Mouse (Mus musculus): Measurements from ENCODE around the gene Tmem50b. TPM values are rescaled to one million over a fixed set of nuclear protein-coding genes. Genes with fewer than 3 reads are reported as not detected.
"Not testable (repeated sequence)": the region's sequence is repeated elsewhere in the genome, so short reads cannot be mapped to it uniquely, and the experiment has no call there.

Tmem50b gene
- polyA plus RNA-seq (2016; fragmentation: Nextera tagmentation; extraction: Ambion mirVana), result 31.2 and 31.4 TPM in 2 replicates

- under 1% methylated on average over 34 of the region's 34 CpGs for WGBS
- Histone ChIP-seq H3K27me3 (0 out of 2 replicates have a peak, but pooled peaks cover 9% of the 10 kb centered on the region), H3K4me1 (peaks cover 11% of the 10 kb centered on the region), H3K4me3 (peak within 1 kb of the TSS; percentile 88), H3K9me3 (no peaks in the 10 kb centered on the region), H3K4me2 (replicated peaks) (peak within 1 kb of the TSS; percentile 93), H3K27ac (no peak within 1 kb of the TSS), H3K9ac (peak within 1 kb of the TSS; percentile 69), H3K36me3 (no peaks in the 10 kb centered on the region)
- peak; percentile 97 for ATAC-seq (ENCODE audit: insufficient number of reproducible peaks, insufficient read depth, low FRiP score, low TSS enrichment)
Measured at GRCm38 (mm10) chr16:91597672-91598010, at the start of gene Tmem50b. Gene Tmem50b (minus strand): TSS chr16:91597800.

GRCm38 (mm10) chr16:91646681-91647419, 49.2 kb upstream of the Tmem50b start, which contains the start of gene Gart:
Gene Gart (minus strand): TSS chr16:91646952.
- under 1% methylated on average over 59 of the region's 59 CpGs for WGBS
- Histone ChIP-seq H3K27me3 (no peaks in the 10 kb centered on the region), H3K9ac (peak within 1 kb of the TSS; percentile 73), H3K4me3 (peak within 1 kb of the TSS; percentile 81), H3K27ac (peak within 1 kb of the TSS; percentile 98), H3K9me3 (no peaks in the 10 kb centered on the region), H3K4me1 (peaks cover 9% of the 10 kb centered on the region; the same call in 1 of the 2 replicates), H3K4me2 (replicated peaks) (peak within 1 kb of the TSS; percentile 89), H3K36me3 (peaks cover 16% of the 10 kb centered on the region)
- peak; percentile 82 for ATAC-seq (ENCODE audit: insufficient number of reproducible peaks, insufficient read depth, low FRiP score, low TSS enrichment)

DNA sequence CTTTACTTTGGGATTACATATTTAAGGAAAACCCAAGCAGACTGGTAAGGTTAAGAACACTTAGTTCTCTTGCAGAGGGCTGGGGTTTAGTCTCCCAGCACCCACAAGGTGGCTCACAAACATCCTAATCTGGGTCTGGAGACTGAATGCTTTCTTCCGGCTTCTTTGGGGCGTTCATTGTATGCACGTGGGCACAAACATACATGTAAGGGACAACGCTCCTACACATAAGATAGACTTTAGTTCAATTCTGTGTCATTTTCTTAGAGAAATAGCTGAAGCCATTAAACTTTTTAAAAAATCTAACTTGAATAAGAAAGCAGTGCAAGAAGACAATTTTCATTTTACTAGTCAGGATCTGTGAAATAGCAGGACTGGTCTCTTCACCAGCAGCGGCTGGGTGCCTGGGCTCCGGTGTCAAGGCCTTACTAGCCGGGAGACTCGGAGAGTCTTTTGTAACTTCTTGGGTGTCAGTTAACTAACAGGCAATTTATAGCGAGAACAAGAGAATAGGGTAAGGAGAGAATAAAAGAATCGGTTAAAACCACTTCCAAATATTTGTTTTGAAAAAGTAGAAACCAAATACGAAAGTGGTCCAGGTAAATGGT, 48.5 kb upstream of the Tmem50b start:
- no peak for ATAC-seq (ENCODE audit: insufficient number of reproducible peaks, insufficient read depth, low FRiP score, low TSS enrichment)
- peak overlapping the region; percentile 73 for H3K9ac ChIP-seq
- no peaks in the 10 kb centered on the region for H3K27me3 ChIP-seq
- peak overlapping the region; percentile 98; the same call in 1 of the 2 replicates for H3K27ac ChIP-seq
- peak overlapping the region; percentile 81 for H3K4me3 ChIP-seq
- no peaks in the 10 kb centered on the region for H3K9me3 ChIP-seq
- peaks cover 23% of the 10 kb centered on the region for H3K36me3 ChIP-seq
- under 1% methylated on average over 11 of the region's 11 CpGs for WGBS
- H3K4me2 ChIP-seq (replicated peaks), result peak overlapping the region; percentile 89
- H3K4me1 ChIP-seq, result peaks cover 9% of the 10 kb centered on the region; the same call in 1 of the 2 replicates

- not testable (repeated sequence) for H3K27me3 ChIP-seq; H3K27ac ChIP-seq; H3K4me1 ChIP-seq; H3K9ac ChIP-seq; H3K4me2 ChIP-seq (replicated peaks); H3K9me3 ChIP-seq; H3K4me3 ChIP-seq; ATAC-seq (ENCODE audit: insufficient number of reproducible peaks, insufficient read depth, low FRiP score, low TSS enrichment)
- 60% methylated on average over 1 of the region's 2 CpGs for WGBS
- peaks cover 27% of the 10 kb centered on the region for H3K36me3 ChIP-seq
Measured at GRCm38 (mm10) chr16:91645420-91645819, 47.8 kb upstream of the Tmem50b start.

GRCm38 (mm10) chr16:91644901-91645300, 47.3 kb upstream of the Tmem50b start:
- no peak overlapping the region for H3K4me3 ChIP-seq
- H3K36me3 ChIP-seq, result peaks cover 31% of the 10 kb centered on the region
- no peaks in the 10 kb centered on the region for H3K27me3 ChIP-seq
- H3K9ac ChIP-seq, result no peak overlapping the region
- WGBS, result 87% methylated on average over 2 of the region's 2 CpGs
- H3K4me2 ChIP-seq (replicated peaks), result no peak overlapping the region
- peaks cover 9% of the 10 kb centered on the region; the same call in 1 of the 2 replicates for H3K4me1 ChIP-seq
- H3K9me3 ChIP-seq, result no peaks in the 10 kb centered on the region
- ATAC-seq (ENCODE audit: insufficient number of reproducible peaks, insufficient read depth, low FRiP score, low TSS enrichment), result no peak
- H3K27ac ChIP-seq, result no peak overlapping the region

GRCm38 (mm10) chr16:91640171-91640570, 42.6 kb upstream of the Tmem50b start:
- H3K4me1 ChIP-seq, result peaks cover 3% of the 10 kb centered on the region; the same call in 1 of the 2 replicates
- no peaks in the 10 kb centered on the region for H3K9me3 ChIP-seq
- no peak overlapping the region for H3K27ac ChIP-seq
- ATAC-seq (ENCODE audit: insufficient number of reproducible peaks, insufficient read depth, low FRiP score, low TSS enrichment), result no peak
- H3K36me3 ChIP-seq, result peaks cover 74% of the 10 kb centered on the region
- H3K4me3 ChIP-seq, result no peak overlapping the region
- no peak overlapping the region for H3K9ac ChIP-seq
- no peaks in the 10 kb centered on the region for H3K27me3 ChIP-seq
- H3K4me2 ChIP-seq (replicated peaks), result no peak overlapping the region
- WGBS, result 87% methylated on average over 8 of the region's 8 CpGs

DNA sequence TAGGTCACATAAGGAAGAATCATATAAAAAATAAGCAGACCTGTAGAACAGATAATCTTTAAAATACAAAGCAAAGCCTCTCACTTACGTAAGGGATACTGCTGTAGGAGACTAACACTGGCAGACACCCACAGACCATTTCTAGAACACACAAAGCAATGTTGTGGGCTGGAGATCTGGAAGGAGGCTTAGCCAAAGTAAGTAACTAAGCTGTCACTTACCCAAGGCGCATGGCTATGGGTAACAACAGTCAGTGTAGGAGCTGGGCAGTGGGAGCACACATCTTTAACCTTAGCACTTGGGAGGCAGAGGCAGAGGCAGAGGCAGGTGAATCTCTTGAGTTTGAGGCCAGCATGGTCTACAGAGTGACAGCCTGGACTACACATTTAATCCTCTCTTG, 42.0 kb upstream of the Tmem50b start:
- 100% methylated on average over 2 of the region's 2 CpGs for WGBS
- no peak overlapping the region for H3K4me3 ChIP-seq
- no peak overlapping the region for H3K27ac ChIP-seq
- no peak overlapping the region for H3K9ac ChIP-seq
- H3K4me1 ChIP-seq, result no peaks in the 10 kb centered on the region
- no peaks in the 10 kb centered on the region for H3K9me3 ChIP-seq
- ATAC-seq (ENCODE audit: insufficient number of reproducible peaks, insufficient read depth, low FRiP score, low TSS enrichment), result no peak
- no peak overlapping the region for H3K4me2 ChIP-seq (replicated peaks)
- no peaks in the 10 kb centered on the region for H3K27me3 ChIP-seq
- peaks cover 79% of the 10 kb centered on the region for H3K36me3 ChIP-seq

GRCm38 (mm10) chr16:91639161-91639560, 41.6 kb upstream of the Tmem50b start:
- Histone ChIP-seq H3K27ac (no peak overlapping the region), H3K36me3 (peaks cover 79% of the 10 kb centered on the region), H3K27me3 (no peaks in the 10 kb centered on the region), H3K4me3 (no peak overlapping the region), H3K4me1 (no peaks in the 10 kb centered on the region), H3K9me3 (no peaks in the 10 kb centered on the region), H3K9ac (no peak overlapping the region), H3K4me2 (replicated peaks) (no peak overlapping the region)
- no peak for ATAC-seq (ENCODE audit: insufficient number of reproducible peaks, insufficient read depth, low FRiP score, low TSS enrichment)
- 94% methylated on average over 5 of the region's 5 CpGs for WGBS

- Histone ChIP-seq H3K4me3 (no peak overlapping the region), H3K4me2 (replicated peaks) (no peak overlapping the region), H3K27me3 (no peaks in the 10 kb centered on the region), H3K27ac (no peak overlapping the region), H3K4me1 (no peaks in the 10 kb centered on the region), H3K9me3 (no peaks in the 10 kb centered on the region), H3K36me3 (peaks cover 85% of the 10 kb centered on the region), H3K9ac (no peak overlapping the region)
- WGBS, result 93% methylated on average over 12 of the region's 12 CpGs
- ATAC-seq (ENCODE audit: insufficient number of reproducible peaks, insufficient read depth, low FRiP score, low TSS enrichment), result no peak
Measured at GRCm38 (mm10) chr16:91633641-91634040, 36.0 kb upstream of the Tmem50b start.

GRCm38 (mm10) chr16:91632940-91633339, 35.3 kb upstream of the Tmem50b start:
- Histone ChIP-seq H3K9ac (no peak overlapping the region), H3K27ac (no peak overlapping the region), H3K27me3 (no peaks in the 10 kb centered on the region), H3K4me2 (replicated peaks) (no peak overlapping the region), H3K4me3 (no peak overlapping the region), H3K36me3 (peaks cover 86% of the 10 kb centered on the region), H3K4me1 (no peaks in the 10 kb centered on the region), H3K9me3 (no peaks in the 10 kb centered on the region)
- ATAC-seq (ENCODE audit: insufficient number of reproducible peaks, insufficient read depth, low FRiP score, low TSS enrichment), result no peak
- 87% methylated on average over 7 of the region's 7 CpGs for WGBS

DNA sequence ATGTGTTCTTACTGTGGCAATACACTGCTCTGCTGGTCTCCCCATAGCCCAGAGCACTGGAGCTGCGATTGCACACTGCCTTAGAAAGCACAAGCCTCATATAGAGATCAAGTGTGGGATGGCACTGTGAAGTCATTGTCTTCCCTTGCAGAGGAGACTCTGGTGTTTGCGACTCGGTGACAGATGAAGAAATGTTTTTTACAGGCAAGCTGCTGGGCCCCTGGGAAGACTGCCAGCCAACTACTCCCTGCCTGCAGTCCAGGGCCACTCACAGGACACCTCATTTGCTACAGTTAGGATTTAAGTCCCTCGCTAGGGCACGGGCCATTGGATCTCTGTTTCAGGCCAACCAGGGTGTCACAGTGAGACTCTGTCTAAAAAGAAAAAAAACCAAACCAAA, 34.8 kb upstream of the Tmem50b start:
- H3K36me3 ChIP-seq, result peaks cover 86% of the 10 kb centered on the region
- ATAC-seq (ENCODE audit: insufficient number of reproducible peaks, insufficient read depth, low FRiP score, low TSS enrichment), result no peak
- H3K4me3 ChIP-seq, result no peak overlapping the region
- no peak overlapping the region for H3K9ac ChIP-seq
- H3K4me2 ChIP-seq (replicated peaks), result no peak overlapping the region
- WGBS, result 93% methylated on average over 5 of the region's 5 CpGs
- H3K27ac ChIP-seq, result no peak overlapping the region
- H3K4me1 ChIP-seq, result no peaks in the 10 kb centered on the region
- no peaks in the 10 kb centered on the region for H3K9me3 ChIP-seq
- H3K27me3 ChIP-seq, result no peaks in the 10 kb centered on the region

- Histone ChIP-seq H3K4me2 (replicated peaks) (no peak overlapping the region), H3K4me3 (no peak overlapping the region), H3K9ac (no peak overlapping the region), H3K27ac (no peak overlapping the region), H3K9me3 (no peaks in the 10 kb centered on the region), H3K4me1 (no peaks in the 10 kb centered on the region), H3K27me3 (no peaks in the 10 kb centered on the region), H3K36me3 (peaks cover 82% of the 10 kb centered on the region)
- ATAC-seq (ENCODE audit: insufficient number of reproducible peaks, insufficient read depth, low FRiP score, low TSS enrichment), result no peak
- WGBS, result 72% methylated on average over 1 of the region's 1 CpGs
Measured at GRCm38 (mm10) chr16:91630584-91630983, 33.0 kb upstream of the Tmem50b start.
